Mouse (Mus musculus) embryonic facial prominence, embryonic 14.5 days (tissue): ENCODE measurements around the gene Ptprc. TPM values are rescaled to one million over a fixed set of nuclear protein-coding genes. Genes with fewer than 3 reads are reported as not detected.

ENCODE experiments used
- ATAC-seq: fragments of 200-750 bp; cut with Nextera tagmentation; 2 replicates; pipeline ENCODE4 v1.8.0; 2017; ENCODE audit warnings: low read depth, moderate number of reproducible peaks, moderate TSS enrichment
- DNase-seq: peaks from one replicate; pipeline ENCODE4 v3.0.0-alpha.2; 2015; ENCODE audit warnings: low spot score
- H3K27ac ChIP-seq: fragments of 300-500 bp; sonication (generic); replicated peaks from 2 replicates; pipeline ENCODE4 v1.5.1; 2014; ENCODE audit warnings: low read depth, mild to moderate bottlenecking, low read length, moderate library complexity
- H3K27me3 ChIP-seq: fragments of 300-500 bp; sonication (generic); replicated peaks from 2 replicates; pipeline ENCODE4 v1.6.1; 2014; ENCODE audit warnings: low read length; ENCODE audit not compliant: control insufficient read depth, insufficient read depth
- H3K36me3 ChIP-seq: fragments of 300-500 bp; sonication (generic); 2 replicates; pipeline ENCODE4 v1.6.1; 2014; ENCODE audit warnings: low read length, mixed read lengths; ENCODE audit not compliant: control insufficient read depth, insufficient read depth
- H3K4me1 ChIP-seq: fragments of 300-500 bp; sonication (generic); 2 replicates; pipeline ENCODE4 v1.6.1; 2014; ENCODE audit warnings: antibody characterized with exemption, low read length; ENCODE audit not compliant: control insufficient read depth, insufficient read depth
- H3K4me2 ChIP-seq: fragments of 300-500 bp; sonication (generic); 2 replicates; pipeline ENCODE4 v1.6.1; 2014; ENCODE audit warnings: low read depth, mild to moderate bottlenecking, low read length, moderate library complexity, mixed read lengths
- H3K4me3 ChIP-seq: fragments of 300-500 bp; sonication (generic); 2 replicates; pipeline ENCODE4 v1.5.1; 2014; ENCODE audit warnings: low read depth, mild to moderate bottlenecking, low read length
- H3K9ac ChIP-seq: fragments of 300-500 bp; sonication (generic); 2 replicates; pipeline ENCODE4 v1.6.1; 2014; ENCODE audit warnings: low read depth, mild to moderate bottlenecking, low read length, moderate library complexity, mixed read lengths
- H3K9me3 ChIP-seq: fragments of 300-500 bp; sonication (generic); 2 replicates; pipeline ENCODE4 v1.6.1; 2016; ENCODE audit warnings: low read length; ENCODE audit not compliant: control insufficient read depth
- WGBS: fragments of 180-500 bp; shearing (Covaris S2); extraction: QIAGEN DNeasy Blood & Tissue Kit; methylation state at CpG from one replicate; pipeline ENCODE4 v1.1.7; 2014; 5-methylcytosine and 5-hydroxymethylcytosine counted together
- polyA plus RNA-seq: library from polyadenylated mRNA; unstranded; fragments of >200 nt; fragmentation: Nextera tagmentation; extraction: Ambion mirVana; gene quantifications from 2 replicates; pipeline ENCODE4 v1.2.1, GENCODE M21; 2014

The Ptprc gene
- polyA plus RNA-seq, 1 experiment from 2014 or later: 4.0 TPM

DNA sequence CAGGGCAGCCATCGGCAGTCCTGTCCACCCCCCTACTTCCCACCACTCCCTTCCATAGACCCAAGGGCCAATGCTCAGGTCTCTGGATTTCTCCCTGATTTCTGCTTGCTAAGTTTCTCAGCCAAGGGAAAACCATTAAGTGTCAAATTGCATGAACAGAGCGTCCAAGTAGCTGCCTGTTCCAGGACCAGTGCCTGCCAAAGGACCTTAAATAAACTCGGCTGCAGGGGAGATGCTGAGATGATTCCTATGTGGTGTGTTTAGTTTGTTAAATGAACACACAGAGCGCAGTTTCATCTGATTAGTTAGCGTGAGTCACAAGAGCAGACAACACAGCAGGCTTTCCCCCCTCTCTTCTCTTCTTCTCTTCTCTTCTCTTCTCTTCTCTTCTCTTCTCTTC, 135.0 kb downstream of the Ptprc start:
- no peak overlapping the region for H3K27ac ChIP-seq
- H3K9me3 ChIP-seq: no peaks in the 10 kb centered on the region
- H3K4me3 ChIP-seq: no peak overlapping the region
- WGBS: 17% methylated on average over 5 of the region's 5 CpGs
- H3K36me3 ChIP-seq: no peaks in the 10 kb centered on the region
- peaks cover 29% of the 10 kb centered on the region for H3K4me1 ChIP-seq
- H3K4me2 ChIP-seq: no peak overlapping the region
- DNase-seq: peak; percentile 88
- H3K27me3 ChIP-seq: no peaks in the 10 kb centered on the region
- H3K9ac ChIP-seq: no peak overlapping the region
- 0 out of 2 replicates have a peak, but pooled peaks have one; percentile 27 for ATAC-seq

DNA sequence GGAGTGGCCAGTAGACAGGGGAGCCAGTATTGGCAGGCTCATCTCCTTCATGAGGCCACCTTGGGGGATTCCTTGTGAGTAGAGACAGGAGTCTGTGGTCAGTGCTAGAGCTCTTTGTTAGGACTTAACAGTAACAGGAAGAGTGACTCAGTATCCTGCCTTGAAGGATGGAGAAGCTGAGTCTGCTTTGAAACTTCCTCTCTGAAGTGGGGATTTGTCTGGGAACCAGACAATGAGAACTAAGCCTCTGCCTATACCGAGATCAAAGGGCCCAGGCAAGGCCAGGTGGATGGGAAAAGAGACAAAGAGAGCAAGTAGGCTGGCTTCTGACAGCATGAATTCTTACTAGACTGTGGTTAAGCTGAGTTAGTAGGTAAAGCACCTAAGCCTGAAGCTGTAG, 136.3 kb downstream of the Ptprc start:
- DNase-seq: peak; percentile 71
- 21% methylated on average over 1 of the region's 1 CpGs for WGBS
- peaks cover 29% of the 10 kb centered on the region for H3K4me1 ChIP-seq
- no peaks in the 10 kb centered on the region for H3K9me3 ChIP-seq
- no peaks in the 10 kb centered on the region for H3K36me3 ChIP-seq
- no peak overlapping the region for H3K4me3 ChIP-seq
- H3K27ac ChIP-seq: no peak overlapping the region
- no peak overlapping the region for H3K9ac ChIP-seq
- ATAC-seq: peak; percentile 42
- no peak overlapping the region for H3K4me2 ChIP-seq
- H3K27me3 ChIP-seq: no peaks in the 10 kb centered on the region

DNA sequence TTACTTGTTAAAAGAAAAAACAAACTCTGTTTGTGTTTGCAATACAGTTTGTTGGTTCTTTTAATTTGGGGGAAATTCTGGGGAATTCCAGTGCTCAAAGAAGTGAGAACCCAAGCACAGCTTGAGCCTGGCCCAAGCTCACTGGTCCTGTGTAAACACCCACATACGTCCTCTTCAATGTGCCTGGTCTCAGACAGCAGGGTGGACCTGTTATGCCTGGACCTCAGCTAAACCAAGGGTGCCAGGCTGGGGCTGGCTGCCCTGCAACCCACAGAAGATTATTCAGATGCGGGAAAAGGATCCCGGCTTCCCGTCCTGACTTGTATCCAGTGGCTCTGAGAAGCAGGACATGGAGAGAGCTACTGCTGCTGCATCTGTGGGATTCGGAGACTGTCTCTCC, 138.0 kb downstream of the Ptprc start:
- Histone ChIP-seq H3K4me2 (no peak overlapping the region), H3K9me3 (no peaks in the 10 kb centered on the region), H3K9ac (no peak overlapping the region), H3K27ac (peak overlapping the region; percentile 44), H3K4me3 (no peak overlapping the region), H3K4me1 (peaks cover 29% of the 10 kb centered on the region), H3K27me3 (no peaks in the 10 kb centered on the region), H3K36me3 (no peaks in the 10 kb centered on the region)
- DNase-seq: peak; percentile 35
- peak; percentile 28; the same call in 1 of the 2 replicates for ATAC-seq
- WGBS: 32% methylated on average over 5 of the region's 5 CpGs

- H3K4me2 ChIP-seq: no peak overlapping the region
- H3K27me3 ChIP-seq: no peaks in the 10 kb centered on the region
- no peak overlapping the region for H3K9ac ChIP-seq
- DNase-seq (no peak), ATAC-seq (0 out of 2 replicates have a peak, but pooled peaks have one; percentile 44)
- H3K36me3 ChIP-seq: no peaks in the 10 kb centered on the region
- peaks cover 5% of the 10 kb centered on the region; the same call in 1 of the 2 replicates for H3K4me1 ChIP-seq
- H3K9me3 ChIP-seq: no peaks in the 10 kb centered on the region
- WGBS: 60% methylated on average over 4 of the region's 4 CpGs
- H3K4me3 ChIP-seq: no peak overlapping the region
- H3K27ac ChIP-seq: no peak overlapping the region
Measured at GRCm38 (mm10) chr1:138029649-138030048, 145.9 kb downstream of the Ptprc start.

DNA sequence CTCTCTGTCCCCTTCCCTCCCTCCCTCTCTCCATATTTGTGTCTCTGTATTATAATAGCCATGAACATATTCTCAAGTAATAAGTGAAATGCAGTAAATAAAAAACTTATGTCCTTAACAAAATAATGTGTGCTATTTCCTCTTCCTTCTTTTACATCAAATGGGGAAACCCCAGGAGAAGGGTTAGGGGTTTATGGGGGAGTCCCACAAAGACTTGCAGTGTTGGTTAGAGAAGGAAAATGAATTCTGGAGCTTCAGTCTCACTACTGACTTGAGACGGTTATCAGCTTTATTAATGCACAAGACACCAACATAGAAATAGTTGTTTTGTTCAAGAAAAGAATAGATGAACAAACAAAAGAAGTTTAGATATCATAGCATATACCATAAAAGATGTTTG, 150.2 kb downstream of the Ptprc start:
- Histone ChIP-seq H3K4me3 (no peak overlapping the region), H3K4me1 (peaks cover 27% of the 10 kb centered on the region), H3K36me3 (no peaks in the 10 kb centered on the region), H3K27ac (no peak overlapping the region), H3K9me3 (no peaks in the 10 kb centered on the region), H3K9ac (no peak overlapping the region), H3K27me3 (no peaks in the 10 kb centered on the region), H3K4me2 (no peak overlapping the region)
- WGBS: 81% methylated on average over 1 of the region's 1 CpGs
- ATAC-seq: no peak
- DNase-seq: no peak

- no peaks in the 10 kb centered on the region for H3K36me3 ChIP-seq
- peak overlapping the region; percentile 46 for H3K27ac ChIP-seq
- peaks cover 22% of the 10 kb centered on the region for H3K4me1 ChIP-seq
- no peak overlapping the region for H3K9ac ChIP-seq
- H3K4me3 ChIP-seq: no peak overlapping the region
- H3K27me3 ChIP-seq: no peaks in the 10 kb centered on the region
- H3K9me3 ChIP-seq: no peaks in the 10 kb centered on the region
- ATAC-seq (peak; percentile 53; the same call in 1 of the 2 replicates), DNase-seq (peak; percentile 85)
- 24% methylated on average over 4 of the region's 4 CpGs for WGBS
- no peak overlapping the region; the same call in 1 of the 2 replicates for H3K4me2 ChIP-seq
Measured at GRCm38 (mm10) chr1:138023601-138024000, 151.9 kb downstream of the Ptprc start.

- no peak overlapping the region for H3K9ac ChIP-seq
- peak overlapping the region; percentile 46 for H3K27ac ChIP-seq
- DNase-seq (peak; percentile 20), ATAC-seq (no peak)
- no peaks in the 10 kb centered on the region for H3K9me3 ChIP-seq
- WGBS: 7% methylated on average over 3 of the region's 3 CpGs
- no peaks in the 10 kb centered on the region for H3K36me3 ChIP-seq
- 0 out of 2 replicates have a peak overlapping the region, but pooled peaks have one; percentile 6 for H3K4me2 ChIP-seq
- H3K4me3 ChIP-seq: no peak overlapping the region
- H3K27me3 ChIP-seq: no peaks in the 10 kb centered on the region
- H3K4me1 ChIP-seq: peaks cover 22% of the 10 kb centered on the region
Measured at GRCm38 (mm10) chr1:138022918-138023295, 152.6 kb downstream of the Ptprc start.

GRCm38 (mm10) chr1:138021962-138022917, 153.3 kb downstream of the Ptprc start:
- no peaks in the 10 kb centered on the region for H3K36me3 ChIP-seq
- no peaks in the 10 kb centered on the region for H3K9me3 ChIP-seq
- ATAC-seq: no peak
- peak overlapping the region; percentile 46 for H3K27ac ChIP-seq
- WGBS: 21% methylated on average over 11 of the region's 11 CpGs
- 0 out of 2 replicates have a peak overlapping the region, but pooled peaks have one; percentile 6 for H3K4me2 ChIP-seq
- H3K4me1 ChIP-seq: peaks cover 22% of the 10 kb centered on the region
- no peak overlapping the region for H3K4me3 ChIP-seq
- peak; percentile 61 for DNase-seq
- H3K27me3 ChIP-seq: no peaks in the 10 kb centered on the region
- no peak overlapping the region for H3K9ac ChIP-seq
